Mouse (Mus musculus) myocyte (in vitro differentiated cells): ENCODE measurements around the gene Glg1.
"Not testable (repeated sequence)": the region's sequence is repeated elsewhere in the genome, so short reads cannot be mapped to it uniquely, and the experiment has no call there.

Experiments
- E2F4 ChIP-seq: IDR thresholded peaks from one replicate; pipeline ENCODE4 v1.6.1; 2011; ENCODE audit warnings: mild to moderate bottlenecking, control low read depth, moderate library complexity; ENCODE audit not compliant: insufficient read depth
- MYOG ChIP-seq, 3 experiments: IDR thresholded peaks; one replicate each; pipeline ENCODE4 v1.6.1; 2011; ENCODE audit warnings: control low read depth in 2 of 3, low read depth in 2 of 3, mild to moderate bottlenecking in 2 of 3; ENCODE audit not compliant: insufficient read length in 2 of 3, control insufficient read depth in 1 of 3, insufficient read depth in 1 of 3
- POLR2A ChIP-seq: IDR thresholded peaks from one replicate; pipeline ENCODE4 v1.6.1; 2011; ENCODE audit warnings: low read depth, mild to moderate bottlenecking, control low read depth, moderate library complexity; ENCODE audit not compliant: insufficient read length
- TCF12 ChIP-seq: IDR thresholded peaks from one replicate; pipeline ENCODE4 v1.6.1; 2011; ENCODE audit warnings: mild to moderate bottlenecking, control low read depth; ENCODE audit not compliant: poor library complexity, insufficient read depth, severe bottlenecking
- USF1 ChIP-seq: IDR thresholded peaks from one replicate; pipeline ENCODE4 v1.6.1; 2011; ENCODE audit warnings: low read depth, mild to moderate bottlenecking, control low read depth, moderate library complexity

- not testable (repeated sequence) for TF ChIP-seq POLR2A; MYOG (IDR thresholded peaks at IDR 0.05; ENCODE audit: control insufficient read depth in 1 of 3, insufficient read depth in 1 of 3, insufficient read length in 2 of 3, low read depth in 2 of 3); USF1; TCF12; E2F4
Measured at GRCm38 (mm10) chr8:111144901-111145459, 114.0 kb downstream of the Glg1 start.
